Mouse (Mus musculus): ENCODE measurements around the gene Iqcc. TPM values are rescaled to one million over a fixed set of nuclear protein-coding genes. Genes with fewer than 3 reads are reported as not detected.

Gene Iqcc
- polyA plus RNA-seq, 1 experiment, result 47.9 TPM

- no peak for DNase-seq (ENCODE audit: low read depth)
Observed at GRCm38 (mm10) chr4:129578466-129578865, 40.4 kb downstream of the Iqcc start, which contains the start of gene Fam167b. Fam167b (minus strand) TSS chr4:129578549.

GRCm38 (mm10) chr4:129577688-129578087, 41.2 kb downstream of the Iqcc start:
- no peak for DNase-seq (ENCODE audit: low read depth)

- DNase-seq (ENCODE audit: low read depth), result no peak
Observed at GRCm38 (mm10) chr4:129576863-129577491, 41.9 kb downstream of the Iqcc start.

GRCm38 (mm10) chr4:129575171-129575844, 43.6 kb downstream of the Iqcc start:
- no peak for DNase-seq (ENCODE audit: low read depth)

DNA sequence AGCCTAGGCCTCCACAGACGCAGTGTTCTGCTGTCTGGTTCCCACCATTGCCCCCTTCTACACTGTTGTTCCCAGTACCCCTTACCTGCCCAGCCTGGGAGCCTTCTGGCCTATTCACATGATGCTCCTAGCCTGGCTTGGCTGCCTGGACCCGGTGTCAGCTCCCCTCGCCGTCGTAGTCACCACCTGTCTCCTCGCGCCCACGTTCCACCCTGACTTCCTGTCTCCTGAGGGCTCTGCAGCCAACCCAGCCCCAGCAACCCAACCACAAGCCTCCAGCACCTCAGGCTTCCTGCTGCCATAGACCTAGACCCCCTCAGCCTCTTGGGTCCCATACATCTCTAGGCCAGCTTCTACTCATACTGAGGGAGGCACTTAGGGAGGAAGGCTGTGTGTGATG, 45.5 kb downstream of the Iqcc start, which contains the start of gene Lck:
Gene Lck (minus strand): TSS at position 212 of the 400 bp plus-strand sequence.
- DNase-seq (ENCODE audit: low read depth), result no peak

DNA sequence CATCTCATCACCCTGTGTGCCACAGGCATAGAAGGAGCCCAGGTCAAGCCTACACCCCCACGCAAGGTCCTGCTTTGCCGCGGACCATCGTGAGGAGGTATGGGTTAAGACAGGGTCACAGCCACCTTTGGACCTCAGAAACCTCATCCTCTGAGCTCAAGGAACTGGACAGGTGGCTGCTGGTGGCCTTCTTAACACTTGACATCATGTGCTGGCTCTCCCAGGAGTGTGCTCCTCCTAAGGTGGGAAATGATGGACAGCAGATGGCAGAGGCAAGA, 45.9 kb downstream of the Iqcc start:
- DNase-seq (ENCODE audit: low read depth), result no peak

GRCm38 (mm10) chr4:129572236-129573092, 46.4 kb downstream of the Iqcc start:
- no peak for DNase-seq (ENCODE audit: low read depth)

- DNase-seq (ENCODE audit: low read depth), result no peak
Observed at GRCm38 (mm10) chr4:129571551-129572084, 47.3 kb downstream of the Iqcc start.

GRCm38 (mm10) chr4:129570028-129570427, 48.9 kb downstream of the Iqcc start:
- DNase-seq (ENCODE audit: low read depth), result no peak

GRCm38 (mm10) chr4:129568366-129568765, 50.5 kb downstream of the Iqcc start:
- DNase-seq (ENCODE audit: low read depth), result no peak

GRCm38 (mm10) chr4:129565139-129565538, 53.8 kb downstream of the Iqcc start:
- no peak for DNase-seq (ENCODE audit: low read depth)

Other genes with a start within 250 kb of the Iqcc start
- 12.9 and 14.1 TPM in 2 replicates for gene Zbtb8a, start 241.0 kb downstream of the Iqcc start, polyA plus RNA-seq (2012; rRNA removed)
- 1.3 and 1.6 TPM in 2 replicates for gene Zbtb8b, start 178.2 kb downstream of the Iqcc start, polyA plus RNA-seq (2012; rRNA removed)
- 22.3 and 27.9 TPM in 2 replicates for gene Bsdc1, start 157.5 kb downstream of the Iqcc start, polyA plus RNA-seq (2012; rRNA removed)
- 0.72 and 2.5 TPM in 2 replicates for gene Tssk3, start 128.1 kb downstream of the Iqcc start, polyA plus RNA-seq (2012; rRNA removed)
- 4.8 and 7.1 TPM in 2 replicates for gene Fam229a, start 127.9 kb downstream of the Iqcc start, polyA plus RNA-seq (2012; rRNA removed)
- gene Marcksl1, start 105.5 kb downstream of the Iqcc start, polyA plus RNA-seq (2012; rRNA removed), result 29.9 and 48.8 TPM in 2 replicates
- 50.9 and 79.7 TPM in 2 replicates for gene Hdac1, start 76.4 kb downstream of the Iqcc start, polyA plus RNA-seq (2012; rRNA removed)
- gene Lck, start 45.5 kb downstream of the Iqcc start, polyA plus RNA-seq (2012; rRNA removed), result 3.0 and 3.2 TPM in 2 replicates
- gene Fam167b, start 40.5 kb downstream of the Iqcc start, polyA plus RNA-seq (2012; rRNA removed), result 4.0 and 4.6 TPM in 2 replicates
- 503 and 580 TPM in 2 replicates for gene Eif3i, start 18.5 kb downstream of the Iqcc start, polyA plus RNA-seq (2012; rRNA removed)
- gene Tmem234, start 18.4 kb downstream of the Iqcc start, polyA plus RNA-seq (2012; rRNA removed), result 220 and 221 TPM in 2 replicates
- 5.6 and 6.3 TPM in 2 replicates for gene Dcdc2b, start 4.8 kb downstream of the Iqcc start, polyA plus RNA-seq (2012; rRNA removed)
- gene Ccdc28b, start 4.8 kb upstream of the Iqcc start, polyA plus RNA-seq (2012; rRNA removed), result 32.3 and 43.8 TPM in 2 replicates
- 29.3 and 34.8 TPM in 2 replicates for gene Txlna, start 22.0 kb upstream of the Iqcc start, polyA plus RNA-seq (2012; rRNA removed)
- 32.3 and 42.7 TPM in 2 replicates for gene Kpna6, start 53.7 kb upstream of the Iqcc start, polyA plus RNA-seq (2012; rRNA removed)
- gene Tmem39b, start 77.7 kb upstream of the Iqcc start, polyA plus RNA-seq (2012; rRNA removed), result 27.5 and 32.5 TPM in 2 replicates
- gene Khdrbs1, start 123.2 kb upstream of the Iqcc start, polyA plus RNA-seq (2012; rRNA removed), result 10.5 and 20.3 TPM in 2 replicates
- gene Ptp4a2, start 192.1 kb upstream of the Iqcc start, polyA plus RNA-seq (2012; rRNA removed), result 32.4 and 34.0 TPM in 2 replicates

All from gonadal fat pad, adult 2 months (tissue).